In the genomic region with DNA sequence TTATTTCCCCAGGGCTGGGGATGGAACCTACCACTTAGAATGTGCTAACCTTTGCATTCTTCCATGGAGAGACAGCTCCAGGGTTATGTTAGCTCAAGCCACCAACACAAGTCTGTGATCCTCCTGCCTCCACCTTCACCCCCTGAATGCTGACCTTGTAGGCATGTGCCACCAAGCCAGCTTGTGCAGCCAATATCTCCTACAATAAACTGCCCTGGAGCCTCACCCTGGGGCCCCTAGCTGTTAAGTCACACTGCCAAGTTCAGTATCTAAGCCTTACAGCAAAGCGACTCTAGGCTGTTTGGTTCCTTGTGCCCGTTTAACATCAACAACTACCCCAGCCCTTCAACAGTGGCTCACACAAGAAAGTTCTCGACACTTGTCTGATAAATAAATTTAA, we compare ENCODE assay signal across 18 mouse cellular contexts. TPM values are rescaled to one million over a fixed set of nuclear protein-coding genes. Genes with fewer than 3 reads are reported as not detected.
DNase-seq lines count a peak whose midpoint lies in the region; ATAC-seq lines count a peak whose summit lies in the region.
"Had no signal": no experiment of that assay in that cellular context is flagged by ENCODE, and none has a peak within 500 bp of the region (broad histone marks: within the 10 kb centered on the region; RNA-seq: fewer than 3 reads in every experiment).

No protein-coding gene starts in this region.

- 42% methylated on average over 3 of the region's 3 CpGs for WGBS in heart, embryonic 10.5 days
- 61% methylated on average over 3 of the region's 3 CpGs for WGBS in midbrain, embryonic 11.5 days
- WGBS in midbrain, embryonic 14.5 days: 58% methylated on average over 3 of the region's 3 CpGs
- WGBS in intestine, embryonic 14.5 days: 57% methylated on average over 3 of the region's 3 CpGs

- H3K36me3 ChIP-seq in heart, embryonic 10.5 days: 0 out of 2 replicates have a peak, but pooled peaks cover 4% of the 10 kb centered on the region
- no peaks in the 10 kb centered on the region for H3K36me3 ChIP-seq in midbrain, embryonic 11.5 days (ENCODE audit: control insufficient read depth, insufficient read depth, low read length)
- no peaks in the 10 kb centered on the region for H3K36me3 ChIP-seq in midbrain, embryonic 14.5 days (ENCODE audit: control insufficient read depth, insufficient read depth, low read length)
- H3K36me3 ChIP-seq in intestine, embryonic 14.5 days (ENCODE audit: control insufficient read depth, insufficient read depth, low read length): no peaks in the 10 kb centered on the region
- H3K36me3 ChIP-seq: limb, embryonic 15.5 days; midbrain, embryonic 10.5 days had no signal

- no peak overlapping the region for H3K9ac ChIP-seq in midbrain, embryonic 11.5 days (ENCODE audit: low read length)
- H3K9ac ChIP-seq in midbrain, embryonic 14.5 days (replicated peaks; ENCODE audit: low read length): no peak overlapping the region
- H3K9ac ChIP-seq in intestine, embryonic 14.5 days (ENCODE audit: low read length): no peak overlapping the region

- H3K27me3 ChIP-seq in heart, embryonic 10.5 days (ENCODE audit: insufficient read depth, poor library complexity, severe bottlenecking): no peaks in the 10 kb centered on the region
- no peaks in the 10 kb centered on the region for H3K27me3 ChIP-seq in midbrain, embryonic 11.5 days (ENCODE audit: control insufficient read depth, insufficient read depth, low read length)
- no peaks in the 10 kb centered on the region for H3K27me3 ChIP-seq in midbrain, embryonic 14.5 days (ENCODE audit: control insufficient read depth, insufficient read depth, low read length)
- H3K27me3 ChIP-seq in intestine, embryonic 14.5 days (replicated peaks; ENCODE audit: control insufficient read depth, insufficient read depth, low read length): no peaks in the 10 kb centered on the region

- ATAC-seq in midbrain, embryonic 11.5 days (ENCODE audit: low FRiP score): no peak
- ATAC-seq in midbrain, embryonic 14.5 days (ENCODE audit: low FRiP score, low TSS enrichment): no peak
- no peak for ATAC-seq in intestine, embryonic 14.5 days (replicated peaks; ENCODE audit: low FRiP score, low TSS enrichment, low read depth)
- ATAC-seq in megakaryocyte progenitor cell, adult 5-6 weeks (replicated peaks; ENCODE audit: poor library complexity): no peak

- peak overlapping the region; percentile 86 for H3K27ac ChIP-seq in heart, embryonic 10.5 days
- H3K27ac ChIP-seq in midbrain, embryonic 11.5 days (ENCODE audit: low read depth, low read length): no peak overlapping the region
- no peak overlapping the region for H3K27ac ChIP-seq in midbrain, embryonic 14.5 days (replicated peaks; ENCODE audit: low read depth, low read length)
- H3K27ac ChIP-seq in intestine, embryonic 14.5 days (ENCODE audit: low read depth): no peak overlapping the region

- DNase-seq in heart, embryonic 10.5 days (ENCODE audit: low spot score): no peak
- DNase-seq in heart, postnatal 36 days: no peak
- peak; percentile 91 for DNase-seq in midbrain, embryonic 11.5 days (ENCODE audit: low spot score, missing footprints)
- DNase-seq in midbrain, embryonic 14.5 days: no peak
- peak; percentile 60 for DNase-seq in intestine, embryonic 14.5 days (ENCODE audit: low spot score)
- DNase-seq in urinary bladder, adult 2 months (ENCODE audit: low spot score): no peak
- DNase-seq: cerebellum, adult 11-12 months; kidney, postnatal 10 days; thymus, postnatal 25 days had no signal

- 0 out of 2 replicates have a peak, but pooled peaks cover 3% of the 10 kb centered on the region for H3K9me3 ChIP-seq in heart, embryonic 10.5 days
- H3K9me3 ChIP-seq in midbrain, embryonic 11.5 days (ENCODE audit: control insufficient read depth, low read length): peaks cover 4% of the 10 kb centered on the region; the same call in 1 of the 2 replicates
- peaks cover 5% of the 10 kb centered on the region; the same call in 1 of the 2 replicates for H3K9me3 ChIP-seq in midbrain, embryonic 14.5 days (ENCODE audit: control insufficient read depth, low read length)
- H3K9me3 ChIP-seq in intestine, embryonic 14.5 days (ENCODE audit: control insufficient read depth, low read length): no peaks in the 10 kb centered on the region
- H3K9me3 ChIP-seq: limb, embryonic 15.5 days; midbrain, embryonic 10.5 days had no signal

- H3K4me3 ChIP-seq in heart, embryonic 10.5 days: no peak overlapping the region
- H3K4me3 ChIP-seq in midbrain, embryonic 11.5 days (ENCODE audit: low read depth, low read length): no peak overlapping the region
- H3K4me3 ChIP-seq in midbrain, embryonic 14.5 days (replicated peaks; ENCODE audit: low read depth, low read length): no peak overlapping the region
- no peak overlapping the region for H3K4me3 ChIP-seq in intestine, embryonic 14.5 days (ENCODE audit: low read depth, low read length)

- H3K4me1 ChIP-seq in heart, embryonic 10.5 days: peaks cover 31% of the 10 kb centered on the region
- H3K4me1 ChIP-seq in midbrain, embryonic 11.5 days (ENCODE audit: control insufficient read depth, insufficient read depth, low read length): peaks cover 15% of the 10 kb centered on the region
- peaks cover 15% of the 10 kb centered on the region for H3K4me1 ChIP-seq in midbrain, embryonic 14.5 days (ENCODE audit: control insufficient read depth, insufficient read depth, low read length)
- H3K4me1 ChIP-seq in intestine, embryonic 14.5 days (replicated peaks; ENCODE audit: control insufficient read depth, insufficient read depth, low read length): peaks cover 7% of the 10 kb centered on the region; the same call in 1 of the 2 replicates

- no peak overlapping the region for H3K4me2 ChIP-seq in midbrain, embryonic 11.5 days
- H3K4me2 ChIP-seq in midbrain, embryonic 14.5 days (ENCODE audit: low read length): no peak overlapping the region
- no peak overlapping the region for H3K4me2 ChIP-seq in intestine, embryonic 14.5 days (ENCODE audit: low read length)

- intact Hi-C loops in heart, postnatal 36 days (cut with DNase I): loop anchor here (5.0 to 10.0 kb wide), 5 partner anchors 99 to 1524 kb away; no protein-coding TSS in a partner anchor

RNA-seq across cellular contexts. Expression of a gene that starts 47.3 kb away (rescaled TPM):
- polyA plus RNA-seq in heart, embryonic 10.5 days (2016; fragmentation: Nextera tagmentation; extraction: Ambion mirVana): not detected in 2 replicates
- total RNA-seq in heart, postnatal 36 days (2021): not detected
- not detected in 2 replicates for polyA plus RNA-seq in midbrain, embryonic 11.5 days (2014; fragmentation: Nextera tagmentation; extraction: Ambion mirVana)
- polyA plus RNA-seq in midbrain, embryonic 14.5 days (2014; fragmentation: Nextera tagmentation; extraction: Ambion mirVana): not detected in 2 replicates
- not detected in 2 replicates for polyA plus RNA-seq in intestine, embryonic 14.5 days (2014; fragmentation: Nextera tagmentation; extraction: Ambion mirVana)
- polyA plus RNA-seq in urinary bladder, adult 2 months (2012; rRNA removed): not detected in 2 replicates
- total RNA-seq in megakaryocyte progenitor cell, adult 5-6 weeks (2015): not detected in 2 replicates
- not detected in 2 replicates for total RNA-seq in megakaryocyte progenitor cell, adult 5-6 weeks (2017)
- total RNA-seq: adrenal gland, postnatal 4 days; heart, postnatal 10 days; neutrophil, adult 5-6 weeks had no signal
- polyA plus RNA-seq: CD4-positive, CD25-positive, alpha-beta regulatory T cell, adult 4 months; embryonic facial prominence, embryonic 11.5 days; lung, embryonic 16.5 days; midbrain, embryonic 10.5 days had no signal

Comparison
In these comparisons a context has a peak if more than half of its experiments do, and no peak if none do; other contexts are left out.
1. DNase-seq: peak in midbrain, embryonic 11.5 days (single experiment) and intestine, embryonic 14.5 days (single experiment); none in heart, embryonic 10.5 days (single experiment), heart, postnatal 36 days (0 of 2), midbrain, embryonic 14.5 days (single experiment) and urinary bladder, adult 2 months (single experiment).